Mouse (Mus musculus) left cerebral cortex, postnatal 36 days (tissue): ENCODE results near the gene Samd10. TPM values are rescaled to one million over a fixed set of nuclear protein-coding genes. Genes with fewer than 3 reads are reported as not detected.

Source experiments
- DNase-seq, 2 experiments: peaks; one replicate each; pipeline ENCODE4 v3.0.0; 2021 to 2022; ENCODE audit warnings: low spot score in 2 of 2, mixed read lengths in 1 of 2
- intact Hi-C: fragments of 180-260 bp; cut with DNase I; formaldehyde crosslinking; loops from one replicate; pipeline ENCODE4 v1.15.1; 2025
- total RNA-seq, 2 experiments: library from RNA; stranded (reverse); gene quantifications; 2 replicates each; pipeline ENCODE4 v1.2.3; 2021

The Samd10 gene
- total RNA-seq, 2 experiments from 2014 or later: 19.9 to 20.9 TPM

- peak in 1 of 2 experiments; percentile 2 for DNase-seq
- intact Hi-C loops: loop anchor here (5.0 kb wide), 1 partner anchor 188 kb away; no protein-coding TSS in a partner anchor
Observed at GRCm38 (mm10) chr2:181580131-181580772, 18.8 kb downstream of the Samd10 start.

GRCm38 (mm10) chr2:181579681-181580080 is 19.3 kb downstream of the Samd10 start:
- intact Hi-C loops: loop anchor here (5.0 kb wide), 2 partner anchors 42 to 187 kb away; no protein-coding TSS in a partner anchor
- no peak for DNase-seq

DNA sequence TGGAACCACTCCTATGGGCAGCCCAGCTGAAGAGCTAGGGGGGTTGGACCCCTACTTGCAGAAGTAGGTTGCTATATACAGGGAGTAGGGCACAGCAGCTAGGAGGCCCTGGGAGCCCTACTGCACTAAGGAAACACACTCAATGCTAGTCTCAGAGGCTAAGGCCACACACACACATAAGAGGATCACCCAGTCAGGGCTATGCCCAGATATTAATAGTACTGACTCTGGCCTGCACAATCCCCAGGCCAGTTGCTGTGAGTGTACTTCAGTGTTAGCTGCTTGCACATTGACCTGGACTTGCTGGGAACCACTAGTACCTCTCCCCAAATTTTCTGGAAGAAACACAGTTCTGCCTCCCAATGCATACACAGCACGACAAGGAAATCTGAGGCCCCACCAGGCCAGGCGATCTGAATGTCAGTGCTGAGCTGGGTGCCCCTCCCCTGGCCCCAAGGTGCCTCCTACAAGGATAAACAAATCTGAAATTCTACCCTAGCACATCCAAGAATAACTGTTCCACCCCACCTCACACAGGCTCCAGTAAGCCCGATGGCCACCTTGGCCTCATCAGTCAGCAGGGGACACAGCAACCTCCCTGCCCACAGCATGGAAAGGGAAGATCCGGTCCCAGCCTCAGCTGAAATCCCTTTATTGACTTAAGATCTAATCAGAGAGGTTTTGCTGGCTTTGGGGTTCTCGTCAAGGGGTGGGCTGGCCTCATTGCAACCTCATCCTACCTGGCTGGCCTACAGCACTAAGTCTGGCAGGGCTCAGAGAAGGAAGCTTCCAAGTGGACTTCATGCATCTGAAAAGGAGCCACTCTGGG is 20.0 kb downstream of the Samd10 start:
- DNase-seq: peak in 1 of 2 experiments; percentile 3
- intact Hi-C loops: loop anchor here (5.0 kb wide), 1 partner anchor 42 kb away; no protein-coding TSS in a partner anchor

GRCm38 (mm10) chr2:181577981-181578581 is 20.9 kb downstream of the Samd10 start:
- peak in 1 of 2 experiments; percentile 23 for DNase-seq

GRCm38 (mm10) chr2:181577126-181577525 is 21.9 kb downstream of the Samd10 start:
- peak in 1 of 2 experiments; percentile 3 for DNase-seq
- intact Hi-C loops: loop anchor here (5.0 kb wide), 1 partner anchor 40 kb away; no protein-coding TSS in a partner anchor

More at GRCm38 (mm10) chr2:181577981-181578581, 20.9 kb downstream of the Samd10 start:
- intact Hi-C loops: loop anchor here (5.0 kb wide), 1 partner anchor 41 kb away; no protein-coding TSS in a partner anchor

- DNase-seq: no peak
- intact Hi-C loops: loop anchor here (5.0 kb wide), 1 partner anchor 39 kb away; no protein-coding TSS in a partner anchor
Observed at GRCm38 (mm10) chr2:181576613-181577012, 22.4 kb downstream of the Samd10 start.

GRCm38 (mm10) chr2:181574921-181575545 is 24.0 kb downstream of the Samd10 start:
- DNase-seq: peak in 1 of 2 experiments; percentile 2
- intact Hi-C loops: loop anchor here (5.0 kb wide), 1 partner anchor 38 kb away; no protein-coding TSS in a partner anchor

- no peak for DNase-seq
- intact Hi-C loops: no loop called here
Observed at GRCm38 (mm10) chr2:181573961-181574360, 25.1 kb downstream of the Samd10 start.

DNA sequence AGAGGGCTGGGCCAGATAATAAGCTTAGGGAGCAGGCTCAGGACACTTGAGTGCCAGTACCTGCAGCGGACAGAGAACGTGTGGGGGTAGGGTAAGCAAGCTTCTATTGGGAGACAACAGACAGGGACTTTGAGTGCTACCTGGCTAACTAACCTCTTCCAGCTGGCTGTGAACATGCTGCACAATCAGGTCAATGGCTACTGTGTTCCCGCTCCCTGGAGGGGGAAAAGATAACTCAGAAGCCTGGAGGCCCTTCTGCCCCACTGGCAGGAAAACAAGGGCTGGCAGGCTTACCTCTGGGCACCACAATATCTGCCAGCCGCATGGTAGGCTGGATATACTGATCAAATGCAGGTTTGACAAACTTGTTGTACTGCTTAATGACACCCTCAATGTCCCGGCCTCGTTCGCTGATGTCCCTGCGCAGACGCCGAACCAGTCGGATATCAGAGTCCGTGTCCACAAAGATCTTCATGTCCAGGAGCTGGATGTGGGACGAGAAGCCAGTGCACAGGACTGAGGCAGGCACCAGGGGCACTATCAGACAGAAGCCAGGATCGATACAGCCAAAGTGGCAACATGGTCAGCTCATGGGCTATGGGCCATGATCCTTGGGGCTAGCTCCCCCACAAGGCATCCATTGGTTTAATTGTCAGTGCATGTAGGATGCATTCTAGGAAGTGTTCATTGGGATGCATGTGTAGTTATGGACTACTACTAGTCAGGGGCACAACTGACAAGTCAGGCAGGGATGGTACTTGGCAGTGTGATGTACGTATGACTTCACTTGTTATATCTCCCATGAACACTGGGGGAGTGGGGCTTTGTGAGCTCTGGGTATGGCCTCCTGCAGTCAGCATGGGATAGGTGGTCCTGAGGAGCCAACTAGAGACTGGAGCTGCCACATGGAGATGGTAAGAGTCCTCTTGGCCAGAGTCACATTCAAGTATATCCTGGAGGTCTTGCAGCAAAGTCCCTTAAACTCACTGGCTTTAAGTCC is 25.8 kb downstream of the Samd10 start:
- DNase-seq: no peak
- intact Hi-C loops: no loop called here

DNA sequence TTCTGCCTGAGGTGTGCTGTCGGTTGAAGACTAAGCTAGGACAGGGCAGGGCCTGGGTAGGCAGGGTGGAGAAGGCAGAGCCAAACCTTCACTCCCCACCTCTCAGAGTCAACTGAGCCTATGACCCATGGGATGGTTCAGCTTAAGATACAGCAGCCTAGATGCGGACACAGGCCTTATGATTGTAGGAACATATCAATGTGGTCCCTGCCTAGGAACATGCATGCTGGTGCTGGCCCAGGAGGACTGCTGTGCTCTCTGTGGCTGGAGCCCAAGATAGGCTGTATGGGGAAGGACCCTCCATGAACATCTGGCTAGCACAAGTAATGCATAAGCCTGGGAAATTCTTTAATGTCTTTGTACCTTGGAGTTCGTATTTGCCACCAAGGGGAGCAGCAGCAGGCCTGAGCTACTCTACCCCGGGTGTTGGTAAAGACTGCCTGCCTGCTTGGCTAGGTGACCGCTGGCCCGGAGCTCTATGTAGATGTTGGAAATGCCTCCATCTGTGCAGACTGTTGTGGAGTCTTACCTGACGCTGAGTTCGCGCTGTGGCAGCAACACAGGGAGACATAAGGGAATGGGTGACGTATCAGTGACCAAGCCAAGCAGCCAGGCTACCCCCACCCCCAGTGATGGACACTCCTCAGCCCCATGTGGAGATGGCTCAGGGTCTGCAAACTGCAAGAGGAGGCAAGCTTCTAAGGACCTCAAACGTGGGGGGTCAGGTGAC is 26.9 kb downstream of the Samd10 start:
- DNase-seq: no peak
- intact Hi-C loops: no loop called here

- intact Hi-C loops: no loop called here
- DNase-seq: no peak
Observed at GRCm38 (mm10) chr2:181570921-181571595, 28.0 kb downstream of the Samd10 start.

DNA sequence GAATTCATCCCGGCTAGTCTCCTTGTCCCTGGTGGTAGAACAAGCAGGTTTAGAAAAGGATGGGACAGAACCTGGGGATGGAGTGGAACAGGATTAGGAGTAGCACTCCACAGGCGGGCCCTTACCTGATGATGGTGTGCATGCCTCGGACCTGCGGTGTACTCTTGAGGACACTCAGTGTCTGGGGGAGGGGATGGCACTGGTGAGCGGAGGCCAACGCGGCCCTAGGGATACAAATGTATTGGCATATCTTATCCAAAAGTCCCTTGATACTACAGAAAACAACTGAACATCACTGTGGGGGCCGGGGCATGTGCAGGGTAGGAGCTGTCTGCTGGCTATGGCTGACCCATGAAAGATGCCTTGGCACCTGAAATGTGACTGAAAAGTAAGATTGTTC is 28.6 kb downstream of the Samd10 start:
- intact Hi-C loops: no loop called here
- no peak for DNase-seq

DNA sequence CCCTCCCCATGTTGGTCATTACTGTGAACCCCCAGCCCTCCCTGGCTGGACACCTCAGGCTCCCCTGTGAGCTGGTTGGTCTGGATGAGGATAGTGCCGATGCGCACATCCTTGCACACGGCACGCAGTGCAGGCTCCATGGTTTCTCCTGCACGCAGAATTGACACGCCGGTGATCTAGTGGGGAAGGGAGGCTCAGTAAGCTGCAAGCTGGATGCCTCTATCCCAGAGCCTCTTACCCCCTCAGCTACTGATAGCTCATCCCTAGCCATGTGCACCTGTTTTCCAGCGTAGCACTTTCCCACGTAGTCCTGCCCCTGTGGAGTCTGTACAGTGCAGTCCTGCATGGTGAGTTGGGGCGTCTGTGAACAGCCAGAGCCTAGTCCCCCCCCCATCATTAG is 29.2 kb downstream of the Samd10 start:
- intact Hi-C loops: no loop called here
- DNase-seq: no peak

DNA sequence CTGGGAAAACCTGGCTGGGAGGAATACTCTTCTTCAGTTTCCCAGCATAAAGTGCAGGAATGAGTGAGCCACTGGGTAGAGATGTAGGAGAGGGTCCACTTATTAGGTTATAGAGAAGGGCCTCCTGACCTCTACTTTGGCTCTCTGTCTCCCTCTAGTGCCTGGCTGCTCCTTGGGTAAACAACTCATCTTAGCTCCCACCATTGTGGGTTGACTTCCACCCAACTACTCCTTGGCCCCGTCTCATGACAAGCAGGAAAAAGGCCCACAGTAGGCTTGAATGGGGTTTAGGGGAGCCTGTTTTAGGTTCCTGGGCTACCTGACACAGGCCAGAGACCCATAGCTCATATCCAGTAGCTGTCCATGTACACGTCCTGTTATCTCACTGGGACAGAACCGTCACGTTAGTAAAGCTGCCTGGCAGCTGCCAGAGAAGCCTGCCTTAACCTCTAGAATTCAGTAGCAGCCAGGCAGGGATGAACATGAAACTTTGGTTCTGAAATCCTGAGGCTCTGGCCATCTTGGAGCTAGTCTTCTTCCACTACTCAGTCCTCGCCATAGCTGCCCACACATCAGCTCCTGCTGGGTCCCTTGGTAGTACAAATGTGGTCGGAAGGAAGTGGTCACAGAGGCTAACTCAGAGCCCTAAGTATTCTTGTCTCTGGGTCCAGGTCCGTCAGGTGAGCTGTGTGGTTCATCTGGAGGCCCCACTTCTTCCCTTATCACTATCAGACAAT is 30.6 kb downstream of the Samd10 start:
- DNase-seq: no peak
- intact Hi-C loops: no loop called here

DNA sequence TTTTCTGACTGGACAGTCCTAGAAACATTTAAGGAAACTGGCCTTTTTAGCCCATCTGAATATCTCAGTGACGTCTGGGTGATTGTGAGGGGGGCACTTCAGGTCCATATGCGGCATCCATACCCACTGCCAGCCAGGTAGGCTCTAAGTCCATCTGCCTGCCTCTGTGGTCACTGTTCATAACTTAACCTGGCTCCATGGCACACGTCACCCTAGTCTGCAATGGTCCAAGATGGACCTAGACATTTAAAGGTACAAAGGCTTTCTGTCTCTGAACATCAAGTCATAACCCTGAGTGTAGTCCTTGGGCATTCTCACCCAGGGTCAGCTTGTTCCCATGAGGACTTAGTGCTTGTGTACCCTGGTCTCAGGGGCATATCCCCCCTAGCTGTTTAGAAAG is 31.7 kb downstream of the Samd10 start:
- intact Hi-C loops: no loop called here
- no peak for DNase-seq

DNA sequence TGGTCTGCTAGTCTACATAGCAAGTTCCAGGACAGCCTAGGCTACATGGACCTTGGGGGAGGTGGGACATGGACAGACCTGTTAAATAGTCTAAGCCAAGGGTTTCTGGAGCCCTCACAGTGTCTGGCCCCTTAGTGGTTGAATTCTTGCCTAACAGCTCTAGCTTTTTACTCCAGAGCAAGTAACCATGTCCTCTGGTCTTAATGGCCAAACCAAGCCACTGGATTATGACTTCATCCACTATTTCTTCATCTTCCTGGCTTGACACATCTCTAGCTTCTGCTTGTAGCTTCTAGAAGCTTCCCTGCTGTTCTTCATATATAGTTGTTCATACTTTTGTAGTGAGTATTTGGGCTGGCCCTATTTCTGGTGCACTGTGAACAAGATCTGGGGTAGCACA is 45.2 kb downstream of the Samd10 start:
- no peak for DNase-seq
- intact Hi-C loops: no loop called here

DNA sequence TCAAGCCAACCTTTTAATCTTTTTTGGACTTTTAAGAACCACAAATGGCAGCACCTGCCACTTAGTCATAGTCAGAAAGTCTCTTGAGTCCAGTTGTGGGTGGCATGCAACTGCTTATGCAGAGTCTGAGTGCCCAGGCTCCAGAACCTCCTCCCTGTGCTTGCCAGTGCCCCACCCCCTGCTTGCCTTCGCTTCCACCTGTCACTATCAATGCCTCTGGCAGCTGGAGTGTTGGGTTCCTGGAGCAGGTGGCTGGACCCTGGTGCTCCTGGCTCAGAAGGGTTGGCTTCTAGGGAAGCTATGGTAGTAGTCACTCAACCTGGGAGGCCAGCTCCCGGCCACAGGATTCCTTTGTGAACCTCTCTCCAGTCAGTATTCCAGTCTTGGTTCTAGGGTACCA is 48.8 kb downstream of the Samd10 start:
- intact Hi-C loops: no loop called here
- DNase-seq: no peak
